Mouse (Mus musculus): ENCODE measurements around the gene Lgalsl. TPM values are rescaled to one million over a fixed set of nuclear protein-coding genes. Genes with fewer than 3 reads are reported as not detected.

Gene Lgalsl
- total RNA-seq, 1 experiment from 2014 or later = 23.9 TPM

DNA sequence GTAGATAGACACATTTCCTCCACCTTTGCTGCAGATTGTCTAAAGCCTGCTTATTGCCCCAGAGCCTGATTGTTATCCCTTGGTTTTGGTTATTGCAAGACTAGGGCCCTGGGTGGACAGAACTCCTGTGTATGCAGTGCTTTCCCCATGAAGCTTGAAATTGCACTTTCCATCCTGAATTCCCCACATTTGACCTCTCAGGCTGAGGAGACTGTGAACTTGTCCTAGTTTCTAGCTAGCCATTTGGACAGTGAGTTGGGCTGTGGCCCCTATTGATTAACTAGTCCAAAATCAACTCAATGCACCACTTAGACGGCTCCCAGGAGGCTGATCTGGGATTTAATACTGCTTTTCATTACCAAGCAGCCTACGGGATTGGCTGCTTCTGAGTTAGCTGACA, 6.9 kb downstream of the Lgalsl start:
- no peak for DNase-seq

DNA sequence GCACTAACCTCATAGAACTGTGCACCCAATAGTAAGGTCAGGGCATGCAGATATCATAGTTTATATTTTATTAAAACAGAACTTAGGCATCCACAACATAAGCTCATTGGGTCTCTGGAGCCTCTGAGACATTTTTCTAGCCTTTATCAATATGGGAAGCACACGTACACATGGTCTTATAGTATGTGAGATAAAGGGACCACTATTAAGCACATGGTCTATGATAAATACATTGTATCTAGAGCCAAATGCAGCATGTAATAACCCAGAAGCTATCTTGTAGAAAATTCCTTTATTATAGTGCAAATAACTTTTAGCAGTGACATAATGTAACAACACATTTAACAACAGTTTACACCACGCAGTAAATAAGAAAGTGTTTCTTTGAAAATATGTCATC, 7.6 kb downstream of the Lgalsl start:
- no peak for DNase-seq

DNA sequence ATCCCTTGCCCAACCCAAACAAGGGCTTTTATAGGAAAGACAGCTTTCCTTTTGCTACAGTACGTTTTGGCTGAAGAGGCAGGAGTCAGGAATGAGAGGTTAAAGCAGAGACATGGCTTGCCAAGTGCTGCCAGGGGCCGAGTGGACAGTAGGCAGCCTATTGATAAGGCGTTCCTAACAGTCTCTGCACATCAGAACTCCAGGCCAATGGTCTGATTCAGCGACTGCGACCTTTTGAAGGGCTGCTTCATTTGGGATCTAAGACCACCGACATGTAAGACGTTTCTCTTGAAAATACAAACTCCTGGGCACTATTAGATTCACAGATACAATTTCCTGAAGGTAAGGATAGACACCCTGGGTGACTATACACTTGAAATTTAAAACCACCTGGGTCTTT, 9.5 kb downstream of the Lgalsl start:
- DNase-seq = no peak

GRCm38 (mm10) chr11:20813901-20814523, 16.8 kb downstream of the Lgalsl start:
- DNase-seq = no peak

- no peak for DNase-seq
Observed at GRCm38 (mm10) chr11:20812153-20812887, 18.5 kb downstream of the Lgalsl start.

DNA sequence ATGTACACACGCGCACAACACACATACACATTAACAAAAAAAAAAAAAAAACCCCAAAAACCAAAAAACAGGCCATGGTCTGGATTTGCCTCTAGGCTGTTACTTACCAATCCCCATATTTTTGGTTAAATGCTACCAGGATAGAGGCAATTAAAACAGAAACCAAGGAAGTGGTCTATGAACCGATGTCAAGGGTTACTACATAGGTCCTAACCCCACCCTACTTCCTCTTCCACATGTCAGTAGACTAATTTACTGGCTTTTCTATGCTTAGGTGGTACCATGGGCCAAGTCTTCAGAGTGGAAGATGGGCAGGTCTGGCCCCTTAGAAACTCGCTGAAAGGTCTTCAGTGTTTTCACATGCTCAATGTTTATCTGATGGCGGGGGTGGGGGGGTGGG, 24.2 kb downstream of the Lgalsl start:
- DNase-seq = no peak

- DNase-seq = no peak
Observed at GRCm38 (mm10) chr11:20805604-20806249, 25.1 kb downstream of the Lgalsl start.

GRCm38 (mm10) chr11:20804416-20804815, 26.4 kb downstream of the Lgalsl start:
- DNase-seq = no peak

DNA sequence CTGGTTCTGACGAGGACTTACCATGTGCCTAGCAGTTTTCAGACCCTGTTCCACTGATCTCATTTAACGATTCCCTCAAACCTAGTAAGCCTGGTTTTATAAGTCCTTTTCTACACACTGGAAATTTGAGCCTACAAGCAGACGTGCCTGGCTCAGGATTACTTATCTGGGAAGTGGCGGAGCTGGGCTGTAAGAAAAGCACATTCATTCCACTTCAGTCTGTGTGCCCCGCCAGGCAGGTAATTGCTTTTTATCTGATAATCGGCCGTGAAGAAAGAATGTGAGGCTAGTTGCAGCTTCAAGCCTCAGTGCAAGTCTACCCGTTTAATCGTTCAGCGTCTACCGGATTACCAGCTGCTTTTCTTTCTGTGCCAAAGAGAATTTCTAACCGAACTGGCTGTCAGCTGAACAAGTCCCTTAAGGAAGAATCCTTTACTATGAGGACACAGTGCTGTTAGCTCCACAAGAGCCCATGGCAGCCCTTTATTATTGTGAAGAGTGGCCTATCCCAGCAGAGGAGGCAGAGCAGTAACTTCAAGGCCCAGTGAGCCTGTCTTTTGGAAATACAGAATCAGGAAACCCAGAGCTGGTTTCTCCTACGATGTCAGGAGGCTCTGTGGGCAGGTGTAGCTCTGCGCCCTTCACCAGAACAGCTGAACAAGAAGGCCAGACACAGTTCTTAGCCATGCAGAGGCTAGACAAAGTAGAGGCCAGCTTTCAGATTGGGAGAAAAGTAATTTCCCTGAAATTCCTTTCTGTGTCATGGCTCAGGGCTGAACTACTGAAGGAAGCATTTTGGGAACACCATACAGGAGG, 30.4 kb downstream of the Lgalsl start:
- no peak for DNase-seq

DNA sequence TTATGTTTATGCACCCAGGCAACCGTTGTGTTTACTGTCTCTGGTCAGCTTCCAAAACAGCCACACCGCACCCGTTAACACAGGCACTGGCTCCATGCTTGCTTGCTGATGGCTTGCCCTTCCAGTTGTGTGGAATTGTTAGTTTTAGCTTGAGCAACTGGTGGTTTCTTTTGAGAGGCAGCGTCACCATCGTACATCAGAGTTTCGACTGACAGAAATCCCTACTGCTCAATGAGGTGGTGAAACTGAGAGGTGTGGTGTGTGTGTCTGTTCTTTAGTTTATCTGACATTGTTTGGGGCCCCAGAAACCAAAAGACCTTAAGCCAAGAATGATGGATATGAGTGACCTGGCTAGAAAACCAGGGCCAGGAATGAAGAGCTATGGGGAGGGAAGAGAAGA, 33.0 kb downstream of the Lgalsl start:
- DNase-seq = no peak

DNA sequence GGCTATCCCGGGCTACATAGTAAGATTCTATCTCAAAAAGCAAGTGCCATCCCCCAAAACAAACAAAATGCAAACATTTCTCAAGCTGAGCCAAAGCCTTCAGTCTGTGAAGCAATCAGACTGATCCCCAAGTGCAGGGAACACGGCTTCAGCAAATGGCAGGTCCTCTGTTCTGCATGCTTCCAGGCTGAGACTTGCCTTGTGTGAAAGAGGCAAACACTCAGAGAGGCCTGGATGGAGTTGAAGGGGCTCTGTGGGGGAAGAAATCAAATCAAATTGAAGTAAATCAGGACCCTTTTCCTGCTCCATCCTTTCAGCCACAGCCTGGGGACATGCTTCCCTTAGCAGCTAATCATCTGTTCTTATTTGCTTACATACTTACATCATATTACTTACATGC, 35.4 kb downstream of the Lgalsl start:
- DNase-seq = no peak

DNA sequence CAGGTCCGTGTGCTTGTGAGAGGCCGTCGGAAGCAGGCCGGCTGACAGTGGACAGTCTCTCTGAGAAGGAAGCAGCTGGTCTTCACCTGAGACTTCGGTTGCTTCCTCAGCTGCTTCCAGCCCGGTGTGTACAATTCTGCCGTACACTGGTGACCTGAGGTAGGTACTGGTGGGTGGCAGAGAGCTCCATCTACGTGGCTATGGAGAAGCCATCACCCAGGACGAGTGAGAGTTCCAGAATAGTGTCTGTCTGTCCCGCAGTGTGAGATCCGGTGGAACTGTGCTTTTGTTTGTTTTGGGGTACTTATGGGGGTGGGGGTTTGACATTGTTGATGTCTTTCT, 36.0 kb downstream of the Lgalsl start:
- DNase-seq = no peak

DNA sequence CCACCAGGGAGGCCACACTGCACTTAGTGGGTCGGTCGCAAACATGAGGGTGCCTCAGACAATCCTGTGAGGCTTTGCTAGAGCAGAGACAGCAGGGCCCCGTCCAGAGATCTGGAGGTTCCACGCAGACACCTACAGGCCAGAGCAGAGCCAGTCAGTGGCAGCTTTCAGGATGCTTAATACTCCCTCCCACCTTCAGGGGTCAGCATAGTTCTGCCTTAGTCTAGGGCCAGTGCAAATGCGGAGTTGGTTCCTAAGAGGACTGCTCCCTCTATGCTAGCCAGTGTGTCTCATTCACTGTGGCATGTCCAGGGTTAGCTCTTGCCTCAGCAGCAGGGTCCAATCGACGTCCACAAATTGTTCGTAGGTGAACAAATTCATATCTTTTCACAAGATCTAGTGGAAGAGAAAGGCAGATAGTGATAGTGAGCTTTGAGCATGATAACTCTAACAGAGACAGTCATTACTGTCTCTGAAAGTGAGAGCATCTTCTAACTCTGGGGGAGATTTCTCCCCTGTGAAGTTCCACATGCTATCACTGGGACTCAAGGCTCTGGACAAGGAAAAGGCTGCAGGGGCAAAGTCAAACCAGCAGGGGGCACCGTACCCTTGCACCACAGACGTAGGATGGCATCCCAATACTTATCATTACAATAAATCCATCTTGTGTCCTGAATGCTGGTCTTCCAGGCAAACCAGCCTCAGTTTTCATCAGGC, 36.5 kb downstream of the Lgalsl start:
- DNase-seq = peak; percentile 88

GRCm38 (mm10) chr11:20793676-20794075, 37.2 kb downstream of the Lgalsl start:
- DNase-seq = no peak

GRCm38 (mm10) chr11:20792667-20793066, 38.2 kb downstream of the Lgalsl start:
- no peak for DNase-seq

DNA sequence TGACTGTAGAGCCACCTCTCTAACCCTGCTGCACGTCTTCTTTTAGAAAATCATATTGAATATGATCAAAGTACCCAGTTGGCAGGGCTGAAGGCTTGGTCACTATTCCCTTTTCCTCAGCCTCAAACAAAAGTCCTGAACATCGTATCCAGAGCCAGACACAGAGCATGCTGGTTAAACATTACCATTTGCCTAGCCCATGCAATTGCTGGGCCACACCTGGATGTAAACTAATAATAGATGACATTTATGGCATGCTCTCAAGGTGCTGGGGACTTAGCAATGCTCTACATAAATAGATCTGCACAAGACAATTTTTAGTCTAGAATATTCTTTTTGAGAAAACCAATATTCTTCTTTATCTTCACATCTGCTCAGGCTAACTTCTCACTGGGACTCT, 39.5 kb downstream of the Lgalsl start:
- DNase-seq = no peak

DNA sequence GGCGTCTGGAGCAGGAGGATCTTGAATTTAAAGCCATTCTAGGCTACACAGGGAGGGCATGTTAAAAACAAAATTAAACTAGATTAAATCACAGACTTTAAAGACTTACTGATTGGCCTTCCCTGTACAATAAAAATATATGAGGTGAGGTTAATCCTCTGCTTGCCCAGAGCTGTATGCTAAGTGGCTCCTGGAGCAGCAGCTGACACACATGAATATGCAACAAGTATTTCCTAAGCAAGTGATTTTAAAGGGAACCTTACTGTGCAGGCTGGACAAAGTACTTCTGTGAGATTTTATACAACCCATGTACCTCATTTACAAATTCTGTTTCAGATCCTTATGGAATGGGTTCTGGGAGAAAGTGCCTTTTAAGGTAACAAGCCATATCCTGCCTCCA, 41.8 kb downstream of the Lgalsl start:
- DNase-seq = no peak

GRCm38 (mm10) chr11:20788070-20788469, 42.8 kb downstream of the Lgalsl start:
- no peak for DNase-seq

- DNase-seq = no peak
Observed at GRCm38 (mm10) chr11:20786191-20786590, 44.7 kb downstream of the Lgalsl start.

GRCm38 (mm10) chr11:20785186-20785585, 45.7 kb downstream of the Lgalsl start:
- no peak for DNase-seq

GRCm38 (mm10) chr11:20784776-20785175, 46.1 kb downstream of the Lgalsl start:
- DNase-seq = no peak

GRCm38 (mm10) chr11:20783467-20783866, 47.4 kb downstream of the Lgalsl start:
- DNase-seq = no peak
